Mouse (Mus musculus) left cerebral cortex, postnatal 25 days (tissue): Measurements from ENCODE around the gene Gtf2f1. TPM values are rescaled to one million over a fixed set of nuclear protein-coding genes. Genes with fewer than 3 reads are reported as not detected.
A peak's percentile ranks its signal among the peaks of the same experiment; 100 is the strongest.
"Not testable (repeated sequence)": the region's sequence is repeated elsewhere in the genome, so short reads cannot be mapped to it uniquely, and the experiment has no call there.

Source experiments
- DNase-seq, 2 experiments: peaks; one replicate each; pipeline ENCODE4 v3.0.0; 2022; ENCODE audit warnings: low spot score in 2 of 2, mixed read lengths in 1 of 2
- intact Hi-C: fragments of 180-260 bp; cut with DNase I; formaldehyde crosslinking; loops from one replicate; pipeline ENCODE4 v1.15.1; 2025
- total RNA-seq, 2 experiments: library from RNA; stranded (reverse); gene quantifications; 2 replicates each; pipeline ENCODE4 v1.2.3; 2021

The Gtf2f1 gene
- 10 to 100 TPM; 53.7 to 58.9 TPM for total RNA-seq

- intact Hi-C loops: loop anchor here (1.0 kb wide), 3 partner anchors 14 to 48 kb away; partner anchors contain the start of genes Alkbh7, Clpp, Crb3 and Slc25a23
Observed at GRCm38 (mm10) chr17:57011236-57012141, at the start of gene Gtf2f1, which contains the start of gene Gm17949. Gtf2f1 (minus strand) TSS chr17:57011288. Gm17949 (plus strand) TSS chr17:57011469.

GRCm38 (mm10) chr17:57060231-57060801 is 49.2 kb upstream of the Gtf2f1 start:
- intact Hi-C loops: loop anchor here (1.0 kb wide), 2 partner anchors 27 to 107 kb away; partner anchors contain the start of gene Tubb4a
- peak; percentile 96 to 98 for DNase-seq

More at GRCm38 (mm10) chr17:57011236-57012141, at the start of gene Gtf2f1, which contains the start of gene Gm17949:
- peak; percentile 95 to 99 for DNase-seq

GRCm38 (mm10) chr17:57059486-57059977 is 48.4 kb upstream of the Gtf2f1 start, which contains the start of gene Slc25a23:
Slc25a23 (minus strand) TSS chr17:57059863.
- intact Hi-C loops: loop anchor here (1.0 kb wide), 2 partner anchors 28 to 48 kb away; partner anchors contain the start of genes Gm17949, Gtf2f1 and Khsrp
- DNase-seq: peak; percentile 78 to 79

GRCm38 (mm10) chr17:57058891-57059485 is 47.9 kb upstream of the Gtf2f1 start, which contains the start of gene Crb3:
Crb3 (plus strand) TSS chr17:57059105.
- peak in 1 of 2 experiments; percentile 29 for DNase-seq
- intact Hi-C loops: loop anchor here (1.0 kb wide), 2 partner anchors 28 to 48 kb away; partner anchors contain the start of genes Gm17949, Gtf2f1 and Khsrp

- intact Hi-C loops: no loop called here
- no peak for DNase-seq
Observed at GRCm38 (mm10) chr17:57056246-57056645, 45.2 kb upstream of the Gtf2f1 start.

- intact Hi-C loops, DNase-seq: not testable (repeated sequence)
Observed at GRCm38 (mm10) chr17:57051679-57052078, 40.6 kb upstream of the Gtf2f1 start.

GRCm38 (mm10) chr17:57048816-57049215 is 37.7 kb upstream of the Gtf2f1 start:
- intact Hi-C loops: no loop called here
- DNase-seq: no peak

GRCm38 (mm10) chr17:57047406-57047805 is 36.3 kb upstream of the Gtf2f1 start:
- DNase-seq: no peak
- intact Hi-C loops: no loop called here

GRCm38 (mm10) chr17:57041554-57041953 is 30.5 kb upstream of the Gtf2f1 start, which contains the start of gene Slc25a41:
Slc25a41 (minus strand) TSS chr17:57041654.
- DNase-seq: no peak
- intact Hi-C loops: no loop called here

- no peak for DNase-seq
- intact Hi-C loops: no loop called here
Observed at GRCm38 (mm10) chr17:57038978-57039377, 27.9 kb upstream of the Gtf2f1 start.

GRCm38 (mm10) chr17:57032854-57033253 is 21.8 kb upstream of the Gtf2f1 start:
- intact Hi-C loops: no loop called here
- DNase-seq: no peak

- DNase-seq: peak; percentile 100
- intact Hi-C loops: loop anchor here (1.0 kb wide), 1 partner anchor 27 kb away; the partner anchor contains the start of genes Crb3 and Slc25a23
Observed at GRCm38 (mm10) chr17:57031661-57032420, 20.8 kb upstream of the Gtf2f1 start.

- DNase-seq: peak in 1 of 2 experiments; percentile 28
- intact Hi-C loops: loop anchor here (1.0 kb wide), 1 partner anchor 28 kb away; the partner anchor contains the start of genes Crb3 and Slc25a23
Observed at GRCm38 (mm10) chr17:57030931-57031660, 20.0 kb upstream of the Gtf2f1 start, which contains the start of gene Khsrp. Khsrp (minus strand) TSS chr17:57031522.

- intact Hi-C loops: no loop called here
- no peak for DNase-seq
Observed at GRCm38 (mm10) chr17:57029691-57030090, 18.6 kb upstream of the Gtf2f1 start.

- intact Hi-C loops: no loop called here
Observed at GRCm38 (mm10) chr17:57027471-57027870, 16.4 kb upstream of the Gtf2f1 start.

GRCm38 (mm10) chr17:57020960-57021359 is 9.9 kb upstream of the Gtf2f1 start:
- intact Hi-C loops: no loop called here
- DNase-seq: no peak

More at GRCm38 (mm10) chr17:57027471-57027870, 16.4 kb upstream of the Gtf2f1 start:
- DNase-seq: no peak

GRCm38 (mm10) chr17:57019693-57020092 is 8.6 kb upstream of the Gtf2f1 start:
- no peak for DNase-seq
- intact Hi-C loops: no loop called here
